ENCODE assay signal across 15 mouse cellular contexts in genomic region chr10:118113256-118113682, GRCm38 (mm10). TPM values are rescaled to one million over a fixed set of nuclear protein-coding genes. Genes with fewer than 3 reads are reported as not detected.
DNase-seq lines count a peak whose midpoint lies in the region; ATAC-seq lines count a peak whose summit lies in the region.
"Had no signal": no experiment of that assay in that cellular context is flagged by ENCODE, and none has a peak within 500 bp of the region (broad histone marks: within the 10 kb centered on the region; RNA-seq: fewer than 3 reads in every experiment).

No protein-coding gene starts in this region.

- no peaks in the 10 kb centered on the region for H3K27me3 ChIP-seq in forebrain, embryonic 11.5 days (ENCODE audit: control insufficient read depth, insufficient read depth, low read length)
- H3K27me3 ChIP-seq in forebrain, embryonic 16.5 days (replicated peaks; ENCODE audit: control insufficient read depth, insufficient read depth, low read length), result no peaks in the 10 kb centered on the region
- H3K27me3 ChIP-seq in hindbrain, embryonic 15.5 days, result no peaks in the 10 kb centered on the region
- no peaks in the 10 kb centered on the region for H3K27me3 ChIP-seq in intestine, embryonic 15.5 days (replicated peaks)
- H3K27me3 ChIP-seq: CH12.LX; liver, embryonic 15.5 days had no signal

- no peaks in the 10 kb centered on the region for H3K9me3 ChIP-seq in forebrain, embryonic 11.5 days (ENCODE audit: control insufficient read depth, low read length)
- H3K9me3 ChIP-seq in forebrain, embryonic 16.5 days (ENCODE audit: control insufficient read depth, low read length), result no peaks in the 10 kb centered on the region
- H3K9me3 ChIP-seq in hindbrain, embryonic 15.5 days, result no peaks in the 10 kb centered on the region
- H3K9me3 ChIP-seq in intestine, embryonic 15.5 days, result no peaks in the 10 kb centered on the region
- H3K9me3 ChIP-seq: liver, embryonic 15.5 days had no signal

- no peak overlapping the region for H3K9ac ChIP-seq in forebrain, embryonic 11.5 days (ENCODE audit: low read length)
- no peak overlapping the region for H3K9ac ChIP-seq in forebrain, embryonic 16.5 days (replicated peaks; ENCODE audit: low read depth, low read length)
- no peak overlapping the region for H3K9ac ChIP-seq in hindbrain, embryonic 15.5 days
- no peak overlapping the region for H3K9ac ChIP-seq in intestine, embryonic 15.5 days
- H3K9ac ChIP-seq: liver, embryonic 15.5 days had no signal

- ATAC-seq in forebrain, embryonic 11.5 days (replicated peaks; ENCODE audit: low FRiP score), result 0 out of 2 replicates have a peak, but pooled peaks have one; percentile 18
- no peak for ATAC-seq in forebrain, embryonic 16.5 days
- peak; percentile 27; the same call in 1 of the 2 replicates for ATAC-seq in hindbrain, embryonic 15.5 days (ENCODE audit: low FRiP score, low read depth)
- no peak for ATAC-seq in intestine, embryonic 15.5 days
- ATAC-seq: inflammation-experienced regulatory T-cells, adult 6 months had no signal

- no peaks in the 10 kb centered on the region for H3K4me1 ChIP-seq in forebrain, embryonic 11.5 days (replicated peaks; ENCODE audit: control insufficient read depth, insufficient read depth, low read length)
- H3K4me1 ChIP-seq in forebrain, embryonic 16.5 days (replicated peaks; ENCODE audit: control insufficient read depth, insufficient read depth, low read length), result peaks cover 4% of the 10 kb centered on the region; the same call in 1 of the 2 replicates
- peaks cover 22% of the 10 kb centered on the region for H3K4me1 ChIP-seq in hindbrain, embryonic 15.5 days (replicated peaks)
- peaks cover 3% of the 10 kb centered on the region; the same call in 1 of the 2 replicates for H3K4me1 ChIP-seq in intestine, embryonic 15.5 days (replicated peaks)
- H3K4me1 ChIP-seq: liver, embryonic 15.5 days had no signal

- no peak overlapping the region for H3K4me3 ChIP-seq in forebrain, embryonic 11.5 days (ENCODE audit: low read depth, low read length)
- no peak overlapping the region for H3K4me3 ChIP-seq in forebrain, embryonic 16.5 days (replicated peaks; ENCODE audit: low read length)
- no peak overlapping the region for H3K4me3 ChIP-seq in hindbrain, embryonic 15.5 days
- no peak overlapping the region for H3K4me3 ChIP-seq in intestine, embryonic 15.5 days (replicated peaks)
- H3K4me3 ChIP-seq: erythroblast, embryonic 14.5 days; liver, embryonic 15.5 days had no signal

- 59% methylated on average over 9 of the region's 9 CpGs for WGBS in forebrain, embryonic 11.5 days
- 36% methylated on average over 9 of the region's 9 CpGs for WGBS in forebrain, embryonic 16.5 days
- WGBS in hindbrain, embryonic 15.5 days, result 25% methylated on average over 9 of the region's 9 CpGs
- WGBS in intestine, embryonic 15.5 days, result 47% methylated on average over 9 of the region's 9 CpGs

- H3K36me3 ChIP-seq in forebrain, embryonic 11.5 days (ENCODE audit: control insufficient read depth, insufficient read depth, low read length), result no peaks in the 10 kb centered on the region
- no peaks in the 10 kb centered on the region for H3K36me3 ChIP-seq in forebrain, embryonic 16.5 days (ENCODE audit: control insufficient read depth, insufficient read depth)
- no peaks in the 10 kb centered on the region for H3K36me3 ChIP-seq in hindbrain, embryonic 15.5 days
- no peaks in the 10 kb centered on the region for H3K36me3 ChIP-seq in intestine, embryonic 15.5 days
- H3K36me3 ChIP-seq: liver, embryonic 15.5 days had no signal

- DNase-seq in forebrain, embryonic 11.5 days (ENCODE audit: low spot score), result peak; percentile 22
- peak; percentile 30 for DNase-seq in Muller cell, postnatal 12 days (ENCODE audit: inconsistent ontology term)
- peak; percentile 14 for DNase-seq in R1 (ENCODE audit: low read depth, low spot score)
- no peak for DNase-seq in thymus, postnatal 0 days (ENCODE audit: low spot score)
- DNase-seq: kidney, postnatal 10 days; left cerebral cortex, postnatal 4 days; right cerebral cortex, adult 18-20 months had no signal

- no peak overlapping the region for H3K4me2 ChIP-seq in forebrain, embryonic 11.5 days (ENCODE audit: low read depth, low read length, severe bottlenecking)
- no peak overlapping the region for H3K4me2 ChIP-seq in forebrain, embryonic 16.5 days (ENCODE audit: low read length)
- H3K4me2 ChIP-seq in hindbrain, embryonic 15.5 days, result no peak overlapping the region
- no peak overlapping the region for H3K4me2 ChIP-seq in intestine, embryonic 15.5 days (replicated peaks)
- H3K4me2 ChIP-seq: liver, embryonic 15.5 days had no signal

- H3K27ac ChIP-seq in forebrain, embryonic 11.5 days (ENCODE audit: low read depth, low read length), result no peak overlapping the region
- no peak overlapping the region for H3K27ac ChIP-seq in forebrain, embryonic 16.5 days (ENCODE audit: low read length)
- 0 out of 2 replicates have a peak overlapping the region, but pooled peaks have one; percentile 35 for H3K27ac ChIP-seq in hindbrain, embryonic 15.5 days (replicated peaks)
- no peak overlapping the region for H3K27ac ChIP-seq in intestine, embryonic 15.5 days
- H3K27ac ChIP-seq: liver, embryonic 15.5 days; macrophage had no signal

RNA-seq across cellular contexts. Expression of gene Mdm1, which starts 28.3 kb away (rescaled TPM):
- 61.8 and 67.1 TPM in 2 replicates for polyA plus RNA-seq in forebrain, embryonic 11.5 days (2014; fragmentation: Nextera tagmentation; extraction: Ambion mirVana)
- polyA plus RNA-seq in forebrain, embryonic 16.5 days (2015; fragmentation: Nextera tagmentation; extraction: Ambion mirVana), result 32.7 and 36.8 TPM in 2 replicates
- 26.1 and 27.6 TPM in 2 replicates for polyA plus RNA-seq in hindbrain, embryonic 15.5 days (2015; fragmentation: Nextera tagmentation; extraction: Ambion mirVana)
- polyA plus RNA-seq in thymus, postnatal 0 days (2015; fragmentation: Nextera tagmentation; extraction: Ambion mirVana), result 32.8 and 34.7 TPM in 2 replicates
- 17.2 and 19.6 TPM in 2 replicates for polyA plus RNA-seq in intestine, embryonic 15.5 days (2015; fragmentation: Nextera tagmentation; extraction: Ambion mirVana)

Comparison
In these comparisons a context has a peak if more than half of its experiments do, and no peak if none do; other contexts are left out.
1. ATAC-seq: peak in forebrain, embryonic 11.5 days (single experiment) and hindbrain, embryonic 15.5 days (single experiment); none in forebrain, embryonic 16.5 days (single experiment) and intestine, embryonic 15.5 days (single experiment).